Mouse (Mus musculus) Patski (cell line): ENCODE data around the gene Arrdc2. TPM values are rescaled to one million over a fixed set of nuclear protein-coding genes. Genes with fewer than 3 reads are reported as not detected.

Source experiments
- ATAC-seq: fragments of 100-300 bp; one replicate; pipeline ENCODE4 v1.8.0; 2021
- CTCF ChIA-PET: fragments of 350-600 bp; sonication (Branson Sonifier 250); formaldehyde crosslinking; loops from one replicate; lab custom pipeline; 2022; ENCODE audit warnings: inconsistent platforms; lab: Charles Lee
- POLR2A ChIA-PET: fragments of 350-600 bp; sonication (Branson Sonifier 250); formaldehyde crosslinking; loops from one replicate; lab custom pipeline; 2022; ENCODE audit warnings: antibody characterized with exemption, inconsistent platforms; lab: Charles Lee
- DNase-seq: peaks from one replicate; pipeline ENCODE4 v3.0.0-alpha.2; 2011; ENCODE audit warnings: low read depth, low spot score
- H3K27me3 ChIP-seq: fragments of 371-371 bp; one replicate; pipeline ENCODE4 v1.5.1; 2021
- CTCF ChIP-seq: fragments of 100-300 bp; IDR thresholded peaks from one replicate; pipeline ENCODE4 v1.5.1; 2021
- in situ Hi-C: fragments of 300-500 bp; cut with MboI; formaldehyde crosslinking; loops from 3 replicates; pipeline ENCODE4 v1.11.1; 2018; ENCODE audit warnings: low pct_unique_long_range_greater_than_20kb, mixed read lengths
- polyA plus RNA-seq: library from polyadenylated mRNA; unstranded; gene quantifications from one replicate; pipeline ENCODE4 v1.2.3, GENCODE M21; 2021

The Arrdc2 gene
- polyA plus RNA-seq, 1 experiment from 2014 or later, result 6.8 TPM

GRCm38 (mm10) chr8:70820101-70820935, 19.2 kb downstream of the Arrdc2 start:
- ChIA-PET CTCF (interaction anchor here (1.4 kb wide), 1 partner anchor 21 kb away, joined by 3 read pairs; no protein-coding TSS in a partner anchor), POLR2A (no interaction called here)
- no peak for DNase-seq
- in situ Hi-C loops, result no loop called here
- no peak for TF ChIP-seq CTCF
- ATAC-seq, result peak; percentile 33
- no peaks in the 10 kb centered on the region for H3K27me3 ChIP-seq

DNA sequence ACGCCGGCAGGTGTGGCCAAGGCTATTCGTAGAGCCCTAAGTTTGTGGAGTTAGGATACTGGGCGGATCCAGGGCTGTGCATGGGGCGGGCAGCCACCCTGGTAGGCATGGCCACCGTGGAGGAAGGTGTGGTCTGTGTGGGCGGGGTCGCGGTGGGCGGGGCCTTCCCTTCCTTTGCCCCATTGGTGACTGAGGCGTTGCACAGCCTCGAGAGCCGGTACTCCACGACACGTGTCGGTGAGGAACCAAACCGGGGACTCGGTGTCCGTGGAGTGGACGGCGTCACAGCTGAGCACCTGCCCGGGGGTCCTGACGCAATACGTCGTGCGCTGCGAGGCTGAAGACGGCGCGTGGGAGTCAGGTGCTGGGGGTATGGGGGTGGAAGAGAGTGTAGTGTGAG, 22.8 kb downstream of the Arrdc2 start:
- TF ChIP-seq CTCF, result no peak
- H3K27me3 ChIP-seq, result no peaks in the 10 kb centered on the region
- POLR2A ChIA-PET, result no interaction called here
- ATAC-seq, result no peak
- CTCF ChIA-PET, result no interaction called here
- in situ Hi-C loops, result no loop called here
- no peak for DNase-seq

GRCm38 (mm10) chr8:70812885-70813284, 26.6 kb downstream of the Arrdc2 start:
- no peak for DNase-seq
- H3K27me3 ChIP-seq, result no peaks in the 10 kb centered on the region
- CTCF ChIA-PET, result no interaction called here
- ATAC-seq, result no peak
- in situ Hi-C loops, result no loop called here
- no peak for TF ChIP-seq CTCF
- POLR2A ChIA-PET, result no interaction called here

- ChIA-PET CTCF (no interaction called here), POLR2A (no interaction called here)
- DNase-seq, result no peak
- in situ Hi-C loops, result no loop called here
- TF ChIP-seq CTCF, result no peak
- ATAC-seq, result no peak
- no peaks in the 10 kb centered on the region for H3K27me3 ChIP-seq
Observed at GRCm38 (mm10) chr8:70812055-70812454, 27.5 kb downstream of the Arrdc2 start.

DNA sequence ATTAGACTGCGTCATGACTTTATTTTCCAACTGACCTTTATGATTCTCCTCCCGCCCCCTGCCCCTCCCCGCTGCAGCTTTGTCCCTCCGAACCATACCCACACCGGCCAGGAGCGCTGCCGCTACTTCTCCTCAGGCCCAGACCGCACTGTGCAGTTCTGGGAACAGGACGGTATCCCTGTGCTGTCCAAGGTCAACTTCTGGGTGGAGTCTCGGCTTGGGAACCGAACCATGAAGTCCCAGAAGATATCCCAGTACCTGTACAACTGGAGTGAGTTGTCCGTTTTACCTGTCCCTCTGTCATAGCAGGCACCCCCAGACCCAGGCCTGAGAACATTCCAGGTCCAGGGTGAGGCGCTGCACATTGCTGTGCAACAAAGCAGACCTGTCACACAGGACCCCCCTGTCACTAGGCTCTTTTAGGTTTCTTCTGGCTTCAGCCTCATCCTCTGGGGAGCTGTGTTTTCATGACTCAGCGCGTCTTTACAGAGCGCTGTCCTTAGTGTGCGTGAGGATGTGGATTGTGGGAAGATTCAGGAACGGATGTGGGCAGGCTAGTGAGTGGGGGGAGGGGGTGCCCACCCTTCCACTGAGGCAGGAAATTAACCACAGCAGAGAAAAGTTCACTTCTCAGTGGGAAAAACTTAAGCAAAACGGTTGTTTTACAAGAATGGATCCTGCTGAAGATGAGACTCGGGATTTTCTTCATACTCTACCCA, 28.4 kb downstream of the Arrdc2 start:
- no peak for TF ChIP-seq CTCF
- DNase-seq (no peak), ATAC-seq (no peak)
- in situ Hi-C loops, result no loop called here
- H3K27me3 ChIP-seq, result no peaks in the 10 kb centered on the region
- ChIA-PET CTCF (no interaction called here), POLR2A (no interaction called here)

- no peak for DNase-seq
- POLR2A ChIA-PET, result no interaction called here
- TF ChIP-seq CTCF, result no peak
- CTCF ChIA-PET, result interaction anchor here (1.0 to 1.2 kb wide), 2 partner anchors 9 to 35 kb away, joined by 3 to 5 read pairs; no protein-coding TSS in a partner anchor
- no peaks in the 10 kb centered on the region for H3K27me3 ChIP-seq
- in situ Hi-C loops, result no loop called here
- no peak for ATAC-seq
Observed at GRCm38 (mm10) chr8:70808955-70809701, 30.4 kb downstream of the Arrdc2 start.

DNA sequence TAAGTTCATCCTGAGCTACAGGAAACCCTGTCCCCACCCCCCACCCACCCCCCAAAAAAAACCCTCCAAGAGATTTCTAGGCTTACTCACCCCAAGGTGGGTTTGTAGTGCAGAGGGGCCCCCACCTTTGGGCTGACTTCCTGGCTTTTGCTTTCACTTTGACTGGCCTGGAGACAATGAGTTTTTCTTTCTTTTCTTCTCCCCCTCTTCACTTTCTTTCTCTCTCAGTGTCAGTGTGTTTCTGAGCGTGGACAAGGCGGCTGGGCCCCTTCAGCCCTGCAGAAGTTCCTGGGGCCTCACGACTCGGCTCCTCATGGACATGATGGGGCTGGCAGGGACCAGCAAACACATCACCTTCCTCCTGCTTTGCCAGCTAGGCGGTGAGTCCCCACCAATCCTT, 31.3 kb downstream of the Arrdc2 start, which contains the start of gene Il12rb1:
Il12rb1 (plus strand) TSS at position 211 of the 400 bp plus-strand sequence.
- TF ChIP-seq CTCF, result no peak
- DNase-seq (no peak), ATAC-seq (no peak)
- CTCF ChIA-PET, result interaction anchor here (1.0 to 1.2 kb wide), 2 partner anchors 8 to 36 kb away, joined by 3 to 5 read pairs; no protein-coding TSS in a partner anchor
- POLR2A ChIA-PET, result no interaction called here
- in situ Hi-C loops, result no loop called here
- no peaks in the 10 kb centered on the region for H3K27me3 ChIP-seq

DNA sequence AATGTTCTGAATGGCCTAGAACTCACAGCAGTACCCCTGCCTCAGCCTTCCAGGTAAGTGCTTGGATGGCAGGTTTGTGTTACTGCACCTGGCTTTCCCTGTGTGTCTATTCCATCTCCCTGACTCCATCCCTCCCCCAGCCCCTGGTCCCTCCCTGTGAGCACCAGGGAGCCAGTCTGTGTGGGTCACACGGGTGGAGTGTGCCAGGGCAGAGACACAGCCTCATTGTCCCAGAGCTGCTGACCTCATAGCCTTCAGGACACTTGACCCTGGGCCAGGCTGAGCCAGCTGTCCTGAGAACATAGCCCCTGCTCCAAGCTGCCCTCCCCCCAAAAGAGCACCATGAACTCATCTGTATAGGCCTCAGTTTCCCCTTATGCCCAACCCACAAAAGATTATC, 32.2 kb downstream of the Arrdc2 start:
- CTCF ChIA-PET, result no interaction called here
- H3K27me3 ChIP-seq, result no peaks in the 10 kb centered on the region
- DNase-seq (no peak), ATAC-seq (no peak)
- POLR2A ChIA-PET, result no interaction called here
- in situ Hi-C loops, result no loop called here
- no peak for TF ChIP-seq CTCF

GRCm38 (mm10) chr8:70806541-70806940, 33.0 kb downstream of the Arrdc2 start:
- no peaks in the 10 kb centered on the region for H3K27me3 ChIP-seq
- ChIA-PET CTCF (interaction anchor here (1.9 kb wide), 1 partner anchor 15 kb away, joined by 7 read pairs; no protein-coding TSS in a partner anchor), POLR2A (no interaction called here)
- ATAC-seq, result no peak
- no peak for DNase-seq
- in situ Hi-C loops, result no loop called here
- no peak for TF ChIP-seq CTCF

DNA sequence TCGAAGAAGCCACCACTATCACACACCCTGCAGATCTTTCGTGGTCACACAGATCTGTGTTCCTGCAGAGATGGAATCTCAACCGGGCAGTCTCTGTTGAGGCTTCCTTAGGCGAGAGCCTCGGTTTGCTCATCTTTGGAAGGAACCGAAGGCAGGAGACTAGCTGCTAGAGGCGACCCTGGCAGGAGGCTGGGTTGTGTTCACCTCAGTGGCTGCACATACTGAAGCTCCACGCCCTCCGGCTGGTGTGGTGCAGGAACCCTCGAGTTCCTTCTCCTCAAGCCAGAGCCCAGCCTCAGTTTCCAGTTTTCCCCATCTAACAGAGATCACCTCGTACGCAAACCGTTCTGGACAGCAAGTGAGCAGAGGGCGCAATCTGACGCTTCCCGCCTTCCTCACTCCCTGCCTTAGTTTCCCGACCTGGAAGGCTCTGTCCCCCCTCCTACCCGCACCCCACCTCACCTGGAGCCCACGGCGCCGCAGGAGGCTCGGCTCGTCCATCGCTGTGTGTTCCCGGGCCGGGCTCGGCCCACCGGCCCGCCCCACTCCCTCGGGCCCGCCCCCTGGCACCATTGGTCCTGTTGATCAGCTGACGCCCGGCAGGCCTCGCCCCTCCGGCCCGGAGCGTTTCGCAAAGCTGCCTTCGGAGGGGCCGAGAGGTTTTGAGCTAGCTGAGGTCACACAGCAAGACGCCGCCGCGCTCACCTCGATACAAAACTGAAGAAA, 34.9 kb downstream of the Arrdc2 start, which contains the start of gene Mast3:
Mast3 (minus strand) TSS at position 574 of the 726 bp plus-strand sequence.
- in situ Hi-C loops, result no loop called here
- POLR2A ChIA-PET, result interaction anchor here (1.1 to 2.0 kb wide), 2 partner anchors 13 to 81 kb away, joined by 3 to 11 read pairs; partner anchors contain the start of gene Pde4c
- DNase-seq, result no peak
- no peaks in the 10 kb centered on the region for H3K27me3 ChIP-seq
- CTCF ChIA-PET, result interaction anchor here (1.2 to 1.9 kb wide), 3 partner anchors 14 to 35 kb away, joined by 3 to 7 read pairs (median 3); partner anchors contain the start of gene Arrdc2
- ATAC-seq, result peak; percentile 69
- no peak for TF ChIP-seq CTCF
